Mouse (Mus musculus) adrenal gland, adult 8-10 months (tissue): ENCODE data around the gene Tmem190. TPM values are rescaled to one million over a fixed set of nuclear protein-coding genes. Genes with fewer than 3 reads are reported as not detected.
"Not testable (repeated sequence)": the region's sequence is repeated elsewhere in the genome, so short reads cannot be mapped to it uniquely, and the experiment has no call there.

Experiments used
- DNase-seq: peaks from one replicate; pipeline ENCODE4 v3.0.0; 2022
- total RNA-seq, 4 experiments: library from RNA; stranded (reverse); gene quantifications; 2 replicates each; pipeline ENCODE4 v1.2.4; 2022

Gene Tmem190
- total RNA-seq, 4 experiments from 2014 or later, result not detected

- no peak for DNase-seq
Observed at GRCm38 (mm10) chr7:4813105-4813791, 30.5 kb downstream of the Tmem190 start.

DNA sequence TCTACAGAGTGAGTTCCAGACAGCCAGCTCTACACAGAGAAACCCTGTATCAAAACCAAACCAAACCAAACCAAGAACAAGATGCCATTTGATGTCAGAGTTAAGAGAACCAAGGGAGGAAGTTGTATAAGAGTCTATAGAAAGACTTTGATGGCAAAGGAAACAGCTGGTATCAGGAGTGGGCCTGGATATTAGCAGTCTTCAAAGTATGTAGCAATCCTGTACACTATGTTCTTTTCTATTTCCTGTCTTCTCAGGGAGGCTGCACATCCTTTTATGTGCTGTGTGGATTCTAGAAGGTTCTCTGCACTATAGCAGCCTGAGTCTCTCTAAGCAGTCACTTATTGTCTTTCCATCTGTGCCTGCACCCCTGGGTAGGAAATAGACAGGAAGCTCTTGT is 33.8 kb downstream of the Tmem190 start:
- DNase-seq, result no peak

GRCm38 (mm10) chr7:4820925-4821324 is 38.2 kb downstream of the Tmem190 start:
- DNase-seq, result not testable (repeated sequence)

GRCm38 (mm10) chr7:4821690-4822089 is 39.0 kb downstream of the Tmem190 start:
- no peak for DNase-seq

DNA sequence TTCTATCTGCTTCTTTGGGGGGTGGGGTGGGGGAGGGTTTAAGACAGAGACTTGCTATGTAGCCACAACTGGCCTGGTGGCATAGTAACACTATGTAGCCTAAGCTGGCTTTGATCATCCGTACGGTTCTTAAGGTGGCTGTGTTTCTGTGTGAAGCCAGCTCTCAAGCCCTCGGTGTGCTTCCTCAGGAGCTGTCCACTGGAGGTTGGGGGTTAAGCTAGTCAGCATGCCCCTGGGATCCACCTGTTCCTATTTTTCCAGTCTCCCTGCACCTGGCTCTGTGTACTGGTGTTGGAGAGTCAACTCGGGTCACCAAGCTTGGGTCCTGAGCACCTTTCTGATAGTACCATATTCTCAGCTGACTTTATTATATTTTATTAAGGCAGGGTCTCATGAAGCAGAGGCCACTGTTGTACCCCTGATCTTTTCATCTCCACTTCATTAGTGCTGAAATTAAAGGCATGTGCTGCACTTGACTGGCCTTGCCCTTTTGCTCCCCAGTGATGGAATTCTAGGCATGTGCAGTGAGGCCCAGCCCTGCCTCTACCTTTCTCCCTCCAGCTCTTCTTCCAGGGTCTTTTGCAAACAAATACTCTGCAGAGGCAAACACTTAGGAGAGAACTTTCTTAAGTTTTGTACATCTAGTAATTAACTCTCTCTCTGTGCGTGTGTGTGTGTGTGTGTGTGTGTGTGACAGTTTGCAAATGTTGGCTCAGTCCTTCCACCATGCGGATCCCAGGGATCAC is 39.6 kb downstream of the Tmem190 start:
- DNase-seq, result no peak

DNA sequence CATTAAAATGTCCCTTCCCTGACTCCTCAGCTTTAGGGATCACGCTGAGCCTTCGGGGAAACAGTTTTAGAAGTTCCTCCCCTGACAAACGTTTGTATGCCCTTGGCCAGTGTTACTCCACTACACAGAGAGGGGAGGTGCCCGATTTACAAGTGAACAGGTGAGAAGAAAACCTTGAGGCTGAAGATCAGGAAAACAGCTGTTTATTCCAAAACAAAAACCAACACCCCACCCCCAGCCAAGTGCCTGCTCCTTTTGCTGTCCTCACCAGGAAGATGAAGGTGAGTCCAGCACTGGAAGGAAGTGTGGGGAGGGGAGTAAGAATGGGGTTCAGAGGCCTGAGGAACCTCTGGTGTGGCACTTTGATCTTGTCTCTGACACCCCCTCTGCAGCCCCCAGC is 42.6 kb downstream of the Tmem190 start:
- DNase-seq, result no peak

DNA sequence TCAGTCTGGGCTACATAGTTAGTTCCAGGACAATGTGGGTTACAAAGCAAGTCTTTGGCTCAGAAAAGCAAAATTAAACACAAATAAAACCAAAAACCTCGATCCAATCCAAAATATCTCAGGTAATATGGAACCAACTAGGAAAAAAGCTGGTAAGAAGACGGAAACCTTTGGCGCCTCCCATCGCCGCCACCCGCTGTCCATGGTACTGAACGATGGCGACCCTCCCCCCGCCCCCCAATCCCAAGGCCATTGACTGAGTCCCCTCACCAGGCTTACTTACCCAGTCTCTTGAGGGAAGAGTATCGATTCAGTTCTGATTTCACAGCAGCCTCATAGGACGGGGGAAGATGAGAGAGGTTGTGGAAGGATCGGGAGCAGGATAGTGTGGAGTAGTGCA is 47.7 kb downstream of the Tmem190 start:
- no peak for DNase-seq

Other genes with a start within 250 kb of the Tmem190 start
- 10 to 100 TPM in 1 of 4 experiments, 1 to 10 TPM in 3; 5.7 to 10.0 (median 8.6) TPM for gene Syt5, start 235.4 kb upstream of the Tmem190 start, total RNA-seq
- gene Ptprh, start 178.9 kb upstream of the Tmem190 start, total RNA-seq, result not detected
- 10 to 100 TPM in 2 of 4 experiments, 1 to 10 TPM in 2; 6.6 to 14.2 (median 9.5) TPM for gene Tmem86b, start 151.5 kb upstream of the Tmem190 start, total RNA-seq
- gene Ppp6r1, start 123.9 kb upstream of the Tmem190 start, total RNA-seq, result 100 to 1,000 TPM in 1 of 4 experiments, 10 to 100 TPM in 3; 97.9 to 103 (median 98.5) TPM
- 10 to 100 TPM; 43.1 to 66.5 (median 50.5) TPM for gene Hspbp1, start 97.9 kb upstream of the Tmem190 start, total RNA-seq
- gene Brsk1, start 92.3 kb upstream of the Tmem190 start, total RNA-seq, result 1 to 10 TPM; 4.2 to 8.0 (median 7.4) TPM
- 1 to 10 TPM in 1 of 4 experiments, under 1 TPM in 3; 0.49 to 1.1 (median 0.73) TPM for gene Tmem150b, start 57.7 kb upstream of the Tmem190 start, total RNA-seq
- gene Kmt5c, start 42.8 kb upstream of the Tmem190 start, total RNA-seq, result 10 to 100 TPM; 31.0 to 59.8 (median 43.8) TPM
- gene Cox6b2, start 29.8 kb upstream of the Tmem190 start, total RNA-seq, result 10 to 100 TPM in 1 of 4 experiments, 1 to 10 TPM in 3; 5.1 to 10.3 (median 9.1) TPM
- gene Fam71e2, start 11.6 kb upstream of the Tmem190 start, total RNA-seq, result not detected
- under 1 TPM; 0.28 to 0.37 (median 0.32) TPM for gene Il11, start 78 bp upstream of the Tmem190 start, total RNA-seq
- 10 to 100 TPM in 2 of 4 experiments, 1 to 10 TPM in 2; 7.2 to 11.8 (median 10.1) TPM for gene Tmem238, start 6.7 kb downstream of the Tmem190 start, total RNA-seq
- gene Rpl28, start 9.9 kb downstream of the Tmem190 start, total RNA-seq, result 100 to 1,000 TPM; 593 to 922 (median 693) TPM
- gene Ube2s, start 29.7 kb downstream of the Tmem190 start, total RNA-seq, result 100 to 1,000 TPM in 3 of 4 experiments, 10 to 100 TPM in 1; 96.8 to 127 (median 118) TPM
- gene Shisa7, start 61.8 kb downstream of the Tmem190 start, total RNA-seq, result 1 to 10 TPM; 2.0 to 5.6 (median 4.0) TPM
- gene Isoc2b, start 87.3 kb downstream of the Tmem190 start, total RNA-seq, result 10 to 100 TPM; 14.0 to 28.7 (median 19.1) TPM
- 10 to 100 TPM; 21.8 to 38.6 (median 30.3) TPM for gene Isoc2a, start 94.2 kb downstream of the Tmem190 start, total RNA-seq
- gene Gm36210, start 123.6 kb downstream of the Tmem190 start, total RNA-seq, result under 1 TPM in 1 of 4 experiments, not detected in 3; 0.26 TPM
- gene Zfp628, start 132.3 kb downstream of the Tmem190 start, total RNA-seq, result 10 to 100 TPM; 14.4 to 20.6 (median 16.2) TPM
- gene Nat14, start 139.1 kb downstream of the Tmem190 start, total RNA-seq, result 10 to 100 TPM in 2 of 4 experiments, 1 to 10 TPM in 2; 8.5 to 13.3 (median 10.4) TPM
- gene Ssc5d, start 142.8 kb downstream of the Tmem190 start, total RNA-seq, result 1 to 10 TPM; 1.7 to 4.5 (median 2.2) TPM
- gene Sbk2, start 181.5 kb downstream of the Tmem190 start, total RNA-seq, result 1 to 10 TPM in 2 of 4 experiments, under 1 TPM in 1, not detected in 1; 0.45 to 2.1 (median 1.8) TPM
- gene Sbk3, start 188.2 kb downstream of the Tmem190 start, total RNA-seq, result under 1 TPM; 0.15 to 0.74 (median 0.34) TPM
- 10 to 100 TPM; 19.1 to 29.6 (median 27.4) TPM for gene Zfp579, start 213.2 kb downstream of the Tmem190 start, total RNA-seq
- gene Zfp524, start 231.5 kb downstream of the Tmem190 start, total RNA-seq, result 10 to 100 TPM; 10.0 to 15.2 (median 12.0) TPM
- gene Fiz1, start 231.8 kb downstream of the Tmem190 start, total RNA-seq, result 10 to 100 TPM; 18.9 to 25.7 (median 23.3) TPM
- 1 to 10 TPM in 1 of 4 experiments, not detected in 3; 1.5 TPM for gene Gm44973, start 232.6 kb downstream of the Tmem190 start, total RNA-seq
- 10 to 100 TPM; 25.0 to 38.6 (median 30.3) TPM for gene Zfp865, start 237.4 kb downstream of the Tmem190 start, total RNA-seq
- gene Ccdc106, start 237.6 kb downstream of the Tmem190 start, total RNA-seq, result 1 to 10 TPM; 2.9 to 5.6 (median 3.8) TPM